Mouse (Mus musculus) mature B cell (primary cell): ENCODE measurements around the gene Nmur1.
"Not testable (repeated sequence)": the region's sequence is repeated elsewhere in the genome, so short reads cannot be mapped to it uniquely, and the experiment has no call there.

Source experiments
- in situ Hi-C: fragments of 300-500 bp; cut with MboI; formaldehyde crosslinking; loops from 2 replicates; pipeline ENCODE4 v1.14.3; 2019

Gene Nmur1

GRCm38 (mm10) chr1:86426128-86426527 lies at the start of gene Nmur1, which contains the start of gene Tex44:
Gene Nmur1 (minus strand): TSS chr1:86426228.
Gene Tex44 (plus strand): TSS chr1:86426329.
- in situ Hi-C loops = no loop called here

GRCm38 (mm10) chr1:86473109-86473760 lies 47.2 kb upstream of the Nmur1 start:
- in situ Hi-C loops = no loop called here

GRCm38 (mm10) chr1:86472197-86472952 lies 46.3 kb upstream of the Nmur1 start:
- in situ Hi-C loops = no loop called here

GRCm38 (mm10) chr1:86471504-86471961 lies 45.5 kb upstream of the Nmur1 start:
- in situ Hi-C loops = not testable (repeated sequence)

GRCm38 (mm10) chr1:86470519-86471181 lies 44.6 kb upstream of the Nmur1 start:
- in situ Hi-C loops = no loop called here

- in situ Hi-C loops = no loop called here
These were observed 43.8 kb upstream of the Nmur1 start for GRCm38 (mm10) chr1:86469876-86470275.

GRCm38 (mm10) chr1:86467416-86467815 lies 41.4 kb upstream of the Nmur1 start:
- in situ Hi-C loops = no loop called here

GRCm38 (mm10) chr1:86464875-86465224 lies 38.8 kb upstream of the Nmur1 start:
- in situ Hi-C loops = no loop called here

- in situ Hi-C loops = no loop called here
These were observed 38.3 kb upstream of the Nmur1 start for GRCm38 (mm10) chr1:86464223-86464874.

GRCm38 (mm10) chr1:86459371-86459770 lies 33.3 kb upstream of the Nmur1 start:
- in situ Hi-C loops = no loop called here

GRCm38 (mm10) chr1:86456892-86457581 lies 31.0 kb upstream of the Nmur1 start:
- in situ Hi-C loops = no loop called here

- in situ Hi-C loops = no loop called here
These were observed 26.7 kb upstream of the Nmur1 start for GRCm38 (mm10) chr1:86452713-86453112.

- in situ Hi-C loops = no loop called here
These were observed 23.9 kb upstream of the Nmur1 start for GRCm38 (mm10) chr1:86449966-86450365.

GRCm38 (mm10) chr1:86448272-86448671 lies 22.2 kb upstream of the Nmur1 start:
- in situ Hi-C loops = no loop called here

- in situ Hi-C loops = no loop called here
These were observed 21.7 kb upstream of the Nmur1 start for GRCm38 (mm10) chr1:86447596-86448171.

GRCm38 (mm10) chr1:86443386-86444172 lies 17.6 kb upstream of the Nmur1 start:
- in situ Hi-C loops = loop anchor here (5.0 kb wide), 2 partner anchors 59 to 89 kb away; no protein-coding TSS in a partner anchor

GRCm38 (mm10) chr1:86442832-86443231 lies 16.8 kb upstream of the Nmur1 start:
- in situ Hi-C loops = loop anchor here (5.0 kb wide), 2 partner anchors 59 to 89 kb away; no protein-coding TSS in a partner anchor

GRCm38 (mm10) chr1:86441980-86442831 lies 16.2 kb upstream of the Nmur1 start:
- in situ Hi-C loops = loop anchor here (5.0 kb wide), 2 partner anchors 60 to 90 kb away; no protein-coding TSS in a partner anchor

GRCm38 (mm10) chr1:86441724-86441979 lies 15.6 kb upstream of the Nmur1 start:
- in situ Hi-C loops = loop anchor here (5.0 kb wide), 2 partner anchors 61 to 91 kb away; no protein-coding TSS in a partner anchor
